Mouse (Mus musculus) neural tube, embryonic 10.5 days (tissue): Measurements from ENCODE around the gene Ror1.

Source experiments
- DNase-seq: peaks from one replicate; pipeline ENCODE4 v3.0.0-alpha.2; 2017; ENCODE audit warnings: low spot score; ENCODE audit errors: extremely low spot score

Gene Ror1

GRCm38 (mm10) chr4:100158401-100158800, 62.8 kb downstream of the Ror1 start:
- DNase-seq: no peak

- DNase-seq: no peak
Observed at GRCm38 (mm10) chr4:100160156-100160555, 64.6 kb downstream of the Ror1 start.

- DNase-seq: no peak
Observed at GRCm38 (mm10) chr4:100165790-100166189, 70.2 kb downstream of the Ror1 start.

- no peak for DNase-seq
Observed at GRCm38 (mm10) chr4:100166871-100167270, 71.3 kb downstream of the Ror1 start.

GRCm38 (mm10) chr4:100169683-100170082, 74.1 kb downstream of the Ror1 start:
- DNase-seq: no peak

- DNase-seq: peak; percentile 35
Observed at GRCm38 (mm10) chr4:100170161-100170650, 74.6 kb downstream of the Ror1 start.

GRCm38 (mm10) chr4:100170743-100171142, 75.2 kb downstream of the Ror1 start:
- DNase-seq: no peak

GRCm38 (mm10) chr4:100171483-100171898, 75.9 kb downstream of the Ror1 start:
- DNase-seq: peak; percentile 45

GRCm38 (mm10) chr4:100175594-100175993, 80.0 kb downstream of the Ror1 start:
- DNase-seq: no peak

- no peak for DNase-seq
Observed at GRCm38 (mm10) chr4:100178316-100178715, 82.7 kb downstream of the Ror1 start.

- DNase-seq: no peak
Observed at GRCm38 (mm10) chr4:100181676-100182075, 86.1 kb downstream of the Ror1 start.

GRCm38 (mm10) chr4:100186781-100187180, 91.2 kb downstream of the Ror1 start:
- no peak for DNase-seq

- no peak for DNase-seq
Observed at GRCm38 (mm10) chr4:100187563-100188200, 92.1 kb downstream of the Ror1 start.

GRCm38 (mm10) chr4:100188201-100188699, 92.7 kb downstream of the Ror1 start:
- DNase-seq: no peak

- DNase-seq: no peak
Observed at GRCm38 (mm10) chr4:100191483-100191882, 95.9 kb downstream of the Ror1 start.

- no peak for DNase-seq
Observed at GRCm38 (mm10) chr4:100194136-100194535, 98.5 kb downstream of the Ror1 start.

- no peak for DNase-seq
Observed at GRCm38 (mm10) chr4:100196255-100196793, 100.7 kb downstream of the Ror1 start.

GRCm38 (mm10) chr4:100198275-100198674, 102.7 kb downstream of the Ror1 start:
- DNase-seq: no peak

GRCm38 (mm10) chr4:100201322-100201721, 105.7 kb downstream of the Ror1 start:
- no peak for DNase-seq

GRCm38 (mm10) chr4:100203066-100203465, 107.5 kb downstream of the Ror1 start:
- DNase-seq: no peak

- DNase-seq: no peak
Observed at GRCm38 (mm10) chr4:100203688-100204087, 108.1 kb downstream of the Ror1 start.

GRCm38 (mm10) chr4:100204381-100204780, 108.8 kb downstream of the Ror1 start:
- DNase-seq: no peak

GRCm38 (mm10) chr4:100208081-100208480, 112.5 kb downstream of the Ror1 start:
- no peak for DNase-seq
